In the genomic region with DNA sequence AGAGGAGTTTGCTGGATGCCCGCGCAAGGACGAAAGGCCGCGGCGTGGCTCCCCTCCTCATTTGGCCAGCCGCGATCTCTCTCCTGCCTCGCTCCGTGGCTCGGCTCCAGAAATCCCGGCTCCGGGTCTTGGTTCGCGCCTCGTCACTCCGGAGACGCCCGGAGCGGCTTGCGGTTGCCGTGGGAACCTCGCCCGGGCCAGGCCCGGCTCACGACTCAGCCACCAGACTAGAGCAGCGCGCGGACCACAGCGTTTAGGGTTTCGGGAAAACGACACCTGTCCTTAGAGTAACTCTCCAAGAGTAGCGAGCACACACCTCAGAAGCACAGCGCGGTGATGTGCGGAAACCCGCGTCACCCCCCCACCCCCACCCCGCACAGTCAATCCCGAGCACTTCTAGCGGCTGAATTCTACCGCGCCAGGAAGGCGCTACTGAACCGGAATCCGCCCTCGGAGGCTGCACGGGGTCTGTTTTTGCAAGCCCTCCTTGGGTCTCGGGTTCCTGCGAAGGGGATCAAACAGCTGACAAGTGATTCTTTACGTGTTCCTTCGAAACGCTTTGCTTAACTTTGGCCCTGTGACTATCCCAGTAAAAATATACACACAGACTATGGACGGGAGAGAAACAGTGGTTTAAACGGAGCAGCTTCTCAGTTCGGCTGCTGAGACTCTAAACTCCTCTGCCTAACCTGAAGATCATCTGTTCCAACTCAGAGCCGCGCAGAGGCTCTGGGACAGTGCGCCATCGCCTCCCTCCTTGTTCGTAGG, we compare ENCODE assay signal across 8 mouse cellular contexts. TPM values are rescaled to one million over a fixed set of nuclear protein-coding genes. Genes with fewer than 3 reads are reported as not detected.
DNase-seq lines count a peak whose midpoint lies in the region; ATAC-seq and TF ChIP-seq lines count a peak whose summit lies in the region.

No protein-coding gene starts in this region.

- no peaks in the 10 kb centered on the region for H3K9me3 ChIP-seq in ES-E14 (ENCODE audit: control insufficient read depth, insufficient read depth, low read depth, low read length)
- H3K9me3 ChIP-seq in forebrain, embryonic 16.5 days (ENCODE audit: control insufficient read depth, low read length): no peaks in the 10 kb centered on the region

- ATAC-seq in forebrain, embryonic 16.5 days: peak; percentile 89

- peaks cover 41% of the 10 kb centered on the region for H3K27me3 ChIP-seq in forebrain, embryonic 16.5 days (replicated peaks; ENCODE audit: control insufficient read depth, insufficient read depth, low read length)

- intact Hi-C loops in heart, postnatal 14 days (cut with DNase I): loop anchor here (5.0 kb wide), 1 partner anchor 36 kb away; a partner anchor contains a TSS

- peak; percentile 54 for DNase-seq in ES-E14 (ENCODE audit: low read depth, low spot score)
- peak; percentile 71 to 78 for DNase-seq in cerebellum, adult 18-20 months
- DNase-seq in heart, postnatal 14 days: peak; percentile 89 to 92
- peak; percentile 94 to 95 for DNase-seq in kidney, postnatal 4 days
- DNase-seq in lung, adult 18-20 months: peak; percentile 81 to 85
- peak; percentile 66 for DNase-seq in ovary, adult 18-20 months (ENCODE audit: low spot score)
- peak; percentile 57 for DNase-seq in urinary bladder, postnatal 10 days (ENCODE audit: low spot score)

- H3K9ac ChIP-seq in ES-E14 (ENCODE audit: insufficient read depth, low read depth, low read length, poor library complexity, severe bottlenecking): peak overlapping the region; percentile 28
- H3K9ac ChIP-seq in forebrain, embryonic 16.5 days (replicated peaks; ENCODE audit: low read depth, low read length): peak overlapping the region; percentile 42

- H3K4me2 ChIP-seq in forebrain, embryonic 16.5 days (ENCODE audit: low read length): peak overlapping the region; percentile 60

- peaks cover 3 to 4% of the 10 kb centered on the region in 2 experiments; a peak in 2 of 4 replicates for H3K4me1 ChIP-seq in ES-E14 (ENCODE audit: control insufficient read depth in 2 of 2, insufficient read depth in 2 of 2, low read length in 2 of 2, poor library complexity in 1 of 2)
- peaks cover 19% of the 10 kb centered on the region for H3K4me1 ChIP-seq in forebrain, embryonic 16.5 days (replicated peaks; ENCODE audit: control insufficient read depth, insufficient read depth, low read length)

- H3K36me3 ChIP-seq in ES-E14 (ENCODE audit: control insufficient read depth, insufficient read depth, low read length, poor library complexity, severe bottlenecking): no peaks in the 10 kb centered on the region
- no peaks in the 10 kb centered on the region for H3K36me3 ChIP-seq in forebrain, embryonic 16.5 days (ENCODE audit: control insufficient read depth, insufficient read depth)

- no peak overlapping the region for H3K27ac ChIP-seq in ES-E14 (ENCODE audit: insufficient read depth, low read depth, low read length, poor library complexity, severe bottlenecking)
- H3K27ac ChIP-seq in forebrain, embryonic 16.5 days (ENCODE audit: low read length): no peak overlapping the region

- H3K4me3 ChIP-seq in ES-E14 (ENCODE audit: insufficient read depth in 1 of 2, low read depth in 1 of 2, low read length in 2 of 2, poor library complexity in 1 of 2, severe bottlenecking in 1 of 2): peak overlapping the region; percentile 52 to 67
- H3K4me3 ChIP-seq in forebrain, embryonic 16.5 days (replicated peaks; ENCODE audit: low read length): peak overlapping the region; percentile 44

- 1% methylated on average over 61 of the region's 61 CpGs for WGBS in forebrain, embryonic 16.5 days

- in situ Hi-C loops in ES-E14 (cut with MboI; ENCODE audit: low sequenced_read_pairs in 2 of 2, unreplicated experiment in 2 of 2): no loop called here

TF ChIP-seq in ES-E14, 5 proteins besides CTCF, POLR2A, EP300 and RAD21:
- TF ChIP-seq ZC3H11A (IDR thresholded peaks at IDR 0.05; ENCODE audit: borderline replicate concordance, low read depth, low read length): no peak
- no peak for TF ChIP-seq CHD2 (IDR thresholded peaks at IDR 0.05; ENCODE audit: low read depth, low read length)
- no peak for TF ChIP-seq MAFK (IDR thresholded peaks at IDR 0.05; ENCODE audit: insufficient read depth, low read depth, low read length)

RNA-seq across cellular contexts. Expression of a gene that starts 4.5 kb away (rescaled TPM):
- total RNA-seq in ES-E14 (2012; rRNA removed): 16.2 and 25.6 TPM in 2 replicates
- 4.8 and 8.7 TPM in 2 replicates for polyA plus RNA-seq in forebrain, embryonic 16.5 days (2015; fragmentation: Nextera tagmentation; extraction: Ambion mirVana)
- 10 to 100 TPM; 13.0 to 13.5 TPM for total RNA-seq in heart, postnatal 14 days (2021)

RNA-seq across cellular contexts. Expression of a gene that starts 6.7 kb away (rescaled TPM):
- 3.2 and 5.8 TPM in 2 replicates for total RNA-seq in ES-E14 (2012; rRNA removed)
- polyA plus RNA-seq in forebrain, embryonic 16.5 days (2015; fragmentation: Nextera tagmentation; extraction: Ambion mirVana): 0.11 and 0.43 TPM in 2 replicates
- total RNA-seq in heart, postnatal 14 days (2021): under 1 TPM; 0.10 to 0.33 TPM

RNA-seq across cellular contexts. Expression of a gene that starts 34.8 kb away (rescaled TPM):
- total RNA-seq in ES-E14 (2012; rRNA removed): 186 and 211 TPM in 2 replicates
- polyA plus RNA-seq in forebrain, embryonic 16.5 days (2015; fragmentation: Nextera tagmentation; extraction: Ambion mirVana): 60.2 and 63.3 TPM in 2 replicates
- 100 to 1,000 TPM; 156 to 161 TPM for total RNA-seq in heart, postnatal 14 days (2021)

RNA-seq across cellular contexts. Expression of a gene that starts 56.4 kb away (rescaled TPM):
- total RNA-seq in ES-E14 (2012; rRNA removed): 72.8 and 82.0 TPM in 2 replicates
- 234 and 240 TPM in 2 replicates for polyA plus RNA-seq in forebrain, embryonic 16.5 days (2015; fragmentation: Nextera tagmentation; extraction: Ambion mirVana)
- 10 to 100 TPM; 62.3 to 67.3 TPM for total RNA-seq in heart, postnatal 14 days (2021)
